Mouse (Mus musculus) lung, postnatal 0 days (tissue): ENCODE results near the gene Hddc2.

ENCODE experiments used
- CTCF ChIP-seq: IDR thresholded peaks from 2 replicates; pipeline ENCODE4 v1.5.1; 2016; ENCODE audit warnings: antibody characterized with exemption, mild to moderate bottlenecking
- EP300 ChIP-seq: IDR thresholded peaks from 2 replicates; pipeline ENCODE4 v1.6.1; 2016; ENCODE audit warnings: antibody characterized with exemption, mild to moderate bottlenecking, control low read depth

DNA sequence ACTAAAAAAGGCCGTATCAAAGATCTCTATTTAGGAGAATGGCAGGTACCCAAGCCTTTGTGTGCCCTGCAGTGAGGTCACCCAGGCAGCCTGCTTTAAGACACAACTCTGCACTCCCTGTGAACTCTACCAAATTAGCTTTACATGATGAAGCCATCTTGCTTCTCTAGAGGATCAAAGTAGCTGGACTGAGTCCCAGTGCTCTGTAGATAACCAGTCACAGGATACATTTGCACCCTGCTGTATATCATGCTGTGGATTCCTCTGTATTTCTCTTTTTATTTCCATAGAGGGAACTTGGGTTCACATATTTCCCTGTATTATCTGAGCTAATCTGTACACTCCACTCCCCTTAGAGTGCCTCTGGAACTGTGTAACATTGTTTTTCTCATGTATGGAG, 40.0 kb upstream of the Hddc2 start:
- no peak for TF ChIP-seq CTCF
- no peak for TF ChIP-seq EP300
